Mouse (Mus musculus): Measurements from ENCODE around the gene Nhlh1. TPM values are rescaled to one million over a fixed set of nuclear protein-coding genes. Genes with fewer than 3 reads are reported as not detected.

The Nhlh1 gene
- polyA plus RNA-seq (2015; fragmentation: Nextera tagmentation; extraction: Ambion mirVana), result 3.6 and 4.8 TPM in 2 replicates

DNA sequence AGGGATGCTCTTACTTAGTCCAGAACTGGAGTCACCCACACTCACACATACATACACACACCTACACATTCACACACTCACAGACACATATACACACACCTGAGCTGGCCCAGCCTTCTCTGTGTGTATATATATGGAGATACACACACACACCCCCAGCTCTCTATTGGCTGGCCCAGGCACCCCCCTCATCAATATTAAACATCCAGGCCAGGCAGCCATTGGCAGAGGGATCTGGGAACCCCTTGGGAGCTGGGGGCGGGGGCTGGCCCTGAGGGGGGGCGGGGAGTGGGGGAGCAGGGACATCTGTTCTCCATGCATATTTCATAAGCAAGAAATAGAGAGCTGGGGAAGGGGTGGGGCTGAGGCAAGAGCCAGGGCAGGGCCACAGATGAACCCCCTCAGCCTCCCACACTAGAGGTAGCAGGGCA, at the start of gene Nhlh1:
Gene Nhlh1 (minus strand): TSS at position 83 of the 431 bp plus-strand sequence.
- Histone ChIP-seq H3K27me3 (no peaks in the 10 kb centered on the region), H3K4me1 (replicated peaks) (peaks cover 22% of the 10 kb centered on the region), H3K4me2 (peak within 1 kb of the TSS; percentile 30), H3K36me3 (no peaks in the 10 kb centered on the region), H3K9ac (no peak within 1 kb of the TSS), H3K9me3 (no peaks in the 10 kb centered on the region), H3K27ac (replicated peaks) (peak within 1 kb of the TSS; percentile 56), H3K4me3 (peak within 1 kb of the TSS; percentile 25)
- peak; percentile 71 for ATAC-seq (ENCODE audit: low FRiP score, low read depth)
- 15% methylated on average over 2 of the region's 2 CpGs for WGBS

DNA sequence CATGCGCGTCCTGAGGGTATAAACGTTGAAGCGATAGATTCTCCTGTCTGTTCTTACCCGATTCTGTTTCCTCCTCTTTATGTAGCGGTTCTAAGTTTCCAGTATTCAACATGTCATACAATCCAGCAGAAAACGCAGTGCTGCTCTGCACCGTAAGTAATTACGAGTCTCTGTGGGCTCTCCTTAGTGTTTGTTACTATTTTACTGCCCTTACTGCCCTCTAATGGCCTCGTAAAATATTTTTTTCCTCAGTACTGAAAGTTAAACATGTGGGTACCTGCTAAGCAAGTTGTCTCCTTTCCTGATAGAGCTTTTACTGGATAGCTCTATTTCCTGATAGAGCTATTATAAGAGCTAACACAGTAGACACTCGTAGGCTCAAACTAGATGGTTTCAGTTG, 47.7 kb upstream of the Nhlh1 start:
- H3K9me3 ChIP-seq, result no peaks in the 10 kb centered on the region
- H3K36me3 ChIP-seq, result peaks cover 93% of the 10 kb centered on the region
- no peaks in the 10 kb centered on the region for H3K4me1 ChIP-seq (replicated peaks)
- H3K4me2 ChIP-seq, result no peak overlapping the region
- no peaks in the 10 kb centered on the region for H3K27me3 ChIP-seq
- 75% methylated on average over 11 of the region's 11 CpGs for WGBS
- H3K27ac ChIP-seq (replicated peaks), result no peak overlapping the region
- H3K9ac ChIP-seq, result no peak overlapping the region
- no peak overlapping the region for H3K4me3 ChIP-seq
- no peak for ATAC-seq (ENCODE audit: low FRiP score, low read depth)

DNA sequence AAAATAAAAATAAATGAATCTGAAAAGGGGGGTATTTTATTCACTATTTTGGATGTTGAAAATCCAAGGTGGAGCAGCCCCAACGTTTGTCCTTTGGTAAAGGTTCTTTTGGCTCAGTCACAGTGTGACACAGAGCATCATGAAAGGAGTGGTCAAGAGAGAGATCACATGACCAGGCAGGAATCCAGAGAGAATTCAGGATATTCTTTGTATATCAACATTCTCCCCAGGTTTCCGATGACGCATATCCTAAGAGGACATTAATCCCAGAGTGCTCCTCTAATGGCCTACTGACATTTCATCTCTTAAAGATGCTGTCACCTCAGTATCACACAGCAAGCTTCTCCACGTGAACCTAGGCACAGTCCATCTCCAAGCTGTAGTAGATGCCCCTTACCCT, 46.2 kb upstream of the Nhlh1 start:
- no peak overlapping the region for H3K4me2 ChIP-seq
- no peak overlapping the region for H3K9ac ChIP-seq
- H3K27ac ChIP-seq (replicated peaks), result no peak overlapping the region
- no peaks in the 10 kb centered on the region for H3K9me3 ChIP-seq
- H3K36me3 ChIP-seq, result peaks cover 87% of the 10 kb centered on the region
- WGBS, result 86% methylated on average over 4 of the region's 4 CpGs
- H3K4me3 ChIP-seq, result no peak overlapping the region
- no peaks in the 10 kb centered on the region for H3K4me1 ChIP-seq (replicated peaks)
- no peaks in the 10 kb centered on the region for H3K27me3 ChIP-seq
- ATAC-seq (ENCODE audit: low FRiP score, low read depth), result no peak

DNA sequence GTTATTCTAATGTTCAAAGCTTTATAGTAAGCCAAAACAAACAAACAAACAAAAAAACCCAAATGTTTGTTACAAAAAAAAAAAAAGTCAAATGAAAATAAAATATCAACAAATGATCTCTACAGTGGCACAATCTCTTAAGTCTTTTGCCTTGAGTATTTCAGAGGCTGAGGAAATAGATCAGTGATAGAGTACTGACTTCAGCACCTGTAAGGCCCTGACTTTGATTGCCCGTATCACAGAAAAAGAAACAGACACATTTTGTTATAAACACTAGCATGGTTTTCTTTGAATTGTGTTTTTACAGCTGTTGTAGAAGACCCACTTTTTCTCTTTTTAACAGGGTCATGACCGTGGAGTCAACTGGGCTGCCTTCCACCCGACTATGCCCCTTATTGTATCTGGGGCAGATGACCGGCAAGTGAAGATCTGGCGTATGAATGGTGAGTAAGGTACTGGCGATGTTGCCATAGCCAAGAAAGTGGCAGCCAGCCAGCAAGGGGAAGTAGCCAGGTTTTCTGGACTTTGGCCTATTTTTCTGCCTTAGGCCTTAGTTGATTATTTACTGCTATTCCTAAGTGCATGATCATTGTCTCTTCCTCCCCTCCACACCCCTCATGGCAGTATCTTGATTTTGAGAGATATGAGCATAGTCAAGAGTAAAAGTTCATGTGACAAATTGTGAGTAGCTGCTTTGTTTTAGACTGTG, 42.1 kb upstream of the Nhlh1 start:
- no peaks in the 10 kb centered on the region for H3K9me3 ChIP-seq
- no peak overlapping the region for H3K4me2 ChIP-seq
- 70% methylated on average over 6 of the region's 6 CpGs for WGBS
- no peak overlapping the region for H3K9ac ChIP-seq
- H3K4me3 ChIP-seq, result no peak overlapping the region
- no peaks in the 10 kb centered on the region for H3K4me1 ChIP-seq (replicated peaks)
- no peak overlapping the region for H3K27ac ChIP-seq (replicated peaks)
- peaks cover 79% of the 10 kb centered on the region for H3K36me3 ChIP-seq
- no peak for ATAC-seq (ENCODE audit: low FRiP score, low read depth)
- no peaks in the 10 kb centered on the region for H3K27me3 ChIP-seq

DNA sequence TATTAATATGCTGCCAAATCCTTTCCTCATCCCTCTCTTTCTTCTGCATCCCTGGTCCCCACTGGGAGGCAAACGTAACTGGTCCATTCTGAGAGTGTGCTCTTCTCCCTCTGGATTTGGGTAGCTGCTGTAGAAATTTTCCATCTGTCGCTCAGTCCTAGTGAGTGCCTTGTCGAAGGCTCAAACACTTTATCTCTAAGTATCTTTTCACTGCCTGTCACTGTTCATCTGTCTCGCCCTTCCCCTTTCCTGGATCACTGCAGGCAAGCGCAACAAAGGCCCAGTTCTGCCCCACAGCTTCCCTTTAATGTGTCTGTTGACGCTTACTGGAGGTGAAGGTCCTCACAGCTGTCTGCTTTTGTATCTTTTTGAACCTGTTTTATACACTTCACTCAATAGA, 37.8 kb upstream of the Nhlh1 start:
- peaks cover 80% of the 10 kb centered on the region for H3K36me3 ChIP-seq
- no peak for ATAC-seq (ENCODE audit: low FRiP score, low read depth)
- H3K4me3 ChIP-seq, result no peak overlapping the region
- no peak overlapping the region for H3K4me2 ChIP-seq
- no peak overlapping the region for H3K27ac ChIP-seq (replicated peaks)
- no peaks in the 10 kb centered on the region for H3K9me3 ChIP-seq
- H3K27me3 ChIP-seq, result no peaks in the 10 kb centered on the region
- H3K9ac ChIP-seq, result no peak overlapping the region
- 39% methylated on average over 6 of the region's 6 CpGs for WGBS
- H3K4me1 ChIP-seq (replicated peaks), result no peaks in the 10 kb centered on the region

DNA sequence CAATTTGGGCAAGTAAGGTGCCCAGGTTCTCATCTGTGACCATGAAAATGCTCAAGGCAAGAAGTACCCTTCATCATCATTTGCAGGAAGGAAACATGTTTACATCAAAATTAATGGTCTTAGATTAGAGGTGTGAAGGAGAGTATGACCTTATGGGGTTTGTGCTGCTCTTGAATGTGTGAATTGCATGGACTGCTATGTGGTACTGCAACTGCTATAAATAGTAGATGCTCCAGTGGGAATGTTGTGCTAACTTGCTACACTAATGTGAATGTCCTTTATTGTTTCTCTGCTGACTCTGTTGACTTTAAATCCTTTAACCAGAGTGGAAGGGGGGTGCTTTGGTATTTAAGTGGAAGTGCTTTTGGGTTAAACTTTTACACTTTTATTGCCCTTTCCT, 36.9 kb upstream of the Nhlh1 start:
- Histone ChIP-seq H3K27me3 (no peaks in the 10 kb centered on the region), H3K9ac (no peak overlapping the region), H3K36me3 (peaks cover 79% of the 10 kb centered on the region), H3K4me1 (replicated peaks) (no peaks in the 10 kb centered on the region), H3K4me2 (no peak overlapping the region), H3K9me3 (no peaks in the 10 kb centered on the region), H3K27ac (replicated peaks) (no peak overlapping the region), H3K4me3 (no peak overlapping the region)
- no peak for ATAC-seq (ENCODE audit: low FRiP score, low read depth)

DNA sequence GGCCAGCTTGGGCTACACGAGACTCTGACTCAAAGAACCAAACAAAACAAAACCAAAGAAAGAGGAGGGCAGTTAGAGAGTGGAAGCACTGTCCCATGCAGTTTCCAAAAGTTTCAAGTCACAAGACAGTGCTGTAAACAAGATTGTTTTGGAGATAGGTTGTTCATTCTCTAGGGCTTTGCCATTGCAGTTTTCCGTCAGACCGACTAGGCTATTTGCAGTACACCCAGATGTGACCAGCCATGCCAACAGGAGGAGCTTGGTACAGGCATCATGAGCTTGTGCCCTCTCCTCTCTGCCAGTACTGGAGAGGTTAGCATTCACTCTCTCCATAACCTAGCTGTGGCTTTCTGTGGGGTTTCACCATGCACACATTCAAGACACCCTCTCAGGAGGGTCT, 36.1 kb upstream of the Nhlh1 start:
- H3K36me3 ChIP-seq, result peaks cover 83% of the 10 kb centered on the region
- no peaks in the 10 kb centered on the region for H3K27me3 ChIP-seq
- no peak overlapping the region for H3K4me3 ChIP-seq
- no peaks in the 10 kb centered on the region for H3K9me3 ChIP-seq
- H3K27ac ChIP-seq (replicated peaks), result no peak overlapping the region
- ATAC-seq (ENCODE audit: low FRiP score, low read depth), result no peak
- no peaks in the 10 kb centered on the region for H3K4me1 ChIP-seq (replicated peaks)
- no peak overlapping the region for H3K4me2 ChIP-seq
- WGBS, result 52% methylated on average over 3 of the region's 3 CpGs
- no peak overlapping the region for H3K9ac ChIP-seq

DNA sequence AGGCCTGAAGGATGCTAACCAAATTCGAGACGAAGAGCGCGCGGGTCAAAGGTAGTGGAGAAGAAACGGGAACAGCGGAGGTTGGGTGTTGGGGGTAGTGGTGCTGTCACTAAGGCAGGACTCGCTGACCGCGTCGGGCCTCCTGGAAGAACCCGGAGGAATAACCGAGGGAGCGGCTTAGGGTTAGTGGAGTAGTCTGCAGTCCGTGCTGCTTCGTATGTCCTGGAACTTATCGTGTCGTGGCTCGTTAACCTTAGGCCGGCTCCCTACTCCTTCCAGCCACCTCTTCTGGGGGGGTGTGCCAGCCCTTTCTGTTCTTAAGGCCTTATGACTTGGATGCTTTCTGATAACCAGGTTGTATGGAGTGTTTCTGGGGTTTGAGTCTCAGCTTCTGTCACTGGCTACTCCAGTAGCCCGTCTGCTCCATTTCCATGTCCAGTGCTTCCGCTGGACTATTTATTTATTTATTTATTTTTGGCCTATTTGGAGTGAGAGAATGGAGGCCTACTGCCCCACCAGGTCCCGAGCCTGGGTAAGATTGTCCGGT, 25.6 kb upstream of the Nhlh1 start:
- H3K4me2 ChIP-seq, result peak overlapping the region; percentile 64
- peak overlapping the region; percentile 79 for H3K9ac ChIP-seq
- no peak; the same call in none of the 2 replicates for ATAC-seq (ENCODE audit: low FRiP score, low read depth)
- H3K4me1 ChIP-seq (replicated peaks), result peaks cover 28% of the 10 kb centered on the region
- H3K27me3 ChIP-seq, result no peaks in the 10 kb centered on the region
- peak overlapping the region; percentile 91 for H3K27ac ChIP-seq (replicated peaks)
- peaks cover 21% of the 10 kb centered on the region for H3K36me3 ChIP-seq
- H3K4me3 ChIP-seq, result peak overlapping the region; percentile 77
- 1% methylated on average over 24 of the region's 24 CpGs for WGBS
- H3K9me3 ChIP-seq, result no peaks in the 10 kb centered on the region

DNA sequence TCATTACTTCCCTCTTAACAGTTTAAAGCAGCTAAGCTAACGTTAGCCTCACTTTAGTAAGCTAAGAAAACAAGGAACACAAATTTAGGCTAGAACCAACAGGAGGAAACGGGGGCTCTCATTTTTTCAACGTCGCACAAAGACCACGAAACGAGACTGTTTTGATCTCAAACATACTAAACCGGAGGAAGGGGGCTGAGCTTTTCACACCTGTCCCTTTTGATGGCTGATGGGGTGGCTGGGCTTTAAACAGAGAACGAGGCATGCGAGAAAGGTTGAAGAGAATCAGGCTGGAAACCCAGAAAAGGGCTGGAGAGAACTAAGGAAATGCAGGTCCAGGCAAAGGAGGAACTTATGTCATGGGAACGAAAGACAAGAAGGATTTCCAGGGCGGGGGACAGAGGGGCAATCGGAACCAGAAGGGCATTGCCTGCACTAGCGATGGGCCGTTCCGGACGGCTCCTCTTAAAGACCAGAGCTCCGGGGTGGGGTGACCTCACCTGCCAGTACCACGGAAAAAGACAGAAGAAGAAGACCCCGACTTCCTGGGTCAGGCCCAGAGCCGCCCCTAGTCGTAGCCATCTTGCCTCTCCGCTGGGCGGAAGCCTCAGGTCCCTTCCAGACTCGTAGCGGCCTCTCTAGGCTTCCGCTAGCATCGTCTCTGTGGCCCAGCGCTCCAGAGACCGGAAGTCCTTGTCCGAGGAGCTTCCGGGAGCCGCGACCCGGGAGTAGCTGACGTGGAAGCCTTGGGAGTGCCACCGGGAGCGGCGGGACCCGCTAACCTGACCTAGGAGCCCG, 24.9 kb upstream of the Nhlh1 start, which contains the start of the genes Copa and Ncstn:
Gene Copa (plus strand): TSS at position 429 of the 798 bp plus-strand sequence.
Gene Ncstn (minus strand): TSS at position 695 of the 798 bp plus-strand sequence.
- peak; percentile 98 for ATAC-seq (ENCODE audit: low FRiP score, low read depth)
- peak within 1 kb of the TSS; percentile 64 for H3K4me2 ChIP-seq
- peak within 1 kb of the TSS; percentile 77 for H3K4me3 ChIP-seq
- peaks cover 25% of the 10 kb centered on the region for H3K36me3 ChIP-seq
- H3K27me3 ChIP-seq, result no peaks in the 10 kb centered on the region
- WGBS, result under 1% methylated on average over 40 of the region's 40 CpGs
- H3K27ac ChIP-seq (replicated peaks), result peak within 1 kb of the TSS; percentile 91
- H3K9ac ChIP-seq, result peak within 1 kb of the TSS; percentile 79
- H3K4me1 ChIP-seq (replicated peaks), result peaks cover 28% of the 10 kb centered on the region
- no peaks in the 10 kb centered on the region for H3K9me3 ChIP-seq

DNA sequence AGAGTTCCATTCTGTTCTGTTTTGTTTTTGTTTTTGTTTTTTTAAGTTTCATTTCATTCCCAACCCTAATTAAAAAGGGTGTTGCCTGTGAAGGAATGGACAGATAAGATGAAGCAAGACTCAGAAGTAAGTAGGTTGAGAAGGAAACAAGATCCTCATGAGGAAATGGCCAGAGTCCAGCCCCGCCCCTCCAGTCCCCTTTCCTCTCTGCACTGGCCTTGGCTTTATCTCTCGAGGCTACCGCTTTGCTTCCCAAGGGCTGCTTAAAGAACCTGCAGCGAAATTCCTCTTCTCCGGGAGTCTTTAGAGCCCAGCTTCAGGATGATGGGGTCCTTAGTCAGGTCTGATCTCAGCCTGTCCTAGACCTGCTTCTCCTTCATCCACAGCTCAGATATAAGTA, 20.6 kb upstream of the Nhlh1 start:
- Histone ChIP-seq H3K4me1 (replicated peaks) (peaks cover 8% of the 10 kb centered on the region), H3K27ac (replicated peaks) (no peak overlapping the region), H3K4me3 (no peak overlapping the region), H3K27me3 (no peaks in the 10 kb centered on the region), H3K9me3 (no peaks in the 10 kb centered on the region), H3K4me2 (no peak overlapping the region), H3K36me3 (peaks cover 61% of the 10 kb centered on the region), H3K9ac (no peak overlapping the region)
- 80% methylated on average over 5 of the region's 5 CpGs for WGBS
- no peak for ATAC-seq (ENCODE audit: low FRiP score, low read depth)

DNA sequence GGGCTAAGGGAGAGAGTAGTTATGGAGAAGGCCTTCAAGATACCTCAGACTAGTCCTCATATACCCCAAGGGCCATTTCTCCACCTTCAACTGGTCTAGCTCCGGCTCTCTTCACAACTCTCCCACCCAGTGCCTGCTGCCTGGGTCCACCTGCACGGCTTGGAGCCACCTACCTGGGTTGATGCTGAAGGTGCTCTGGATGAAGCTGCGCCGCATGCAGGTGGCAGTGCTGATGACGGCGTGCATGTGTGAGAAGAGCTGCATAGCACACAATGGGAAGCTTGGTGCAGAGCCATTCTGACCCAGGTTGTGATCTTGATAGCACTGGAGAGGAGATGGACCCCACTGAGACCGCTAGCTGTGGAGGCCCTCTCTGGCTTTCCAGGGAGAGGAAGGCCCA, 15.2 kb upstream of the Nhlh1 start:
- H3K36me3 ChIP-seq, result peaks cover 90% of the 10 kb centered on the region
- no peaks in the 10 kb centered on the region for H3K27me3 ChIP-seq
- no peak overlapping the region for H3K9ac ChIP-seq
- 97% methylated on average over 7 of the region's 7 CpGs for WGBS
- H3K9me3 ChIP-seq, result no peaks in the 10 kb centered on the region
- no peak overlapping the region for H3K4me2 ChIP-seq
- H3K4me3 ChIP-seq, result no peak overlapping the region
- no peak for ATAC-seq (ENCODE audit: low FRiP score, low read depth)
- H3K27ac ChIP-seq (replicated peaks), result no peak overlapping the region
- H3K4me1 ChIP-seq (replicated peaks), result no peaks in the 10 kb centered on the region

DNA sequence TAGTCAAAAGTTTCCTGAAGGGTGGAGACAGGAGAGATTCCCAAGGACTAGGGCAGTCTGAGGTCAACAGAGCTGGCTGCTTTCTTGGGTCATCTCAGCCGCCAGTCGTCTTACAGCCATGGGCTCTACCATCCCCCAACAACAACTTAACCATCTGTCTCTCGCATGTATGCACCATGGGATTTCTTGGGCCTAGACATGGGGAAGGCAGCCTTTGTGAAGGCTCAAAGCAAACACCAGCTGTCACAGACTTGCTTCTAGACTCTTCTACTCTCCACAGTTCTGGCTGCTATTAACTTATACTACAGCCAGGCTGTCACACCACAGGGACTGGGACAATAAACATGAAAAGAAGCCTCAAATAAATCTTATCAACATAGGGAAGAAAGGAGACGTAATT, 14.2 kb upstream of the Nhlh1 start:
- Histone ChIP-seq H3K4me2 (no peak overlapping the region), H3K9me3 (no peaks in the 10 kb centered on the region), H3K27me3 (no peaks in the 10 kb centered on the region), H3K27ac (replicated peaks) (no peak overlapping the region), H3K9ac (no peak overlapping the region), H3K4me1 (replicated peaks) (no peaks in the 10 kb centered on the region), H3K36me3 (peaks cover 98% of the 10 kb centered on the region), H3K4me3 (no peak overlapping the region)
- 48% methylated on average over 4 of the region's 4 CpGs for WGBS
- no peak for ATAC-seq (ENCODE audit: low FRiP score, low read depth)

Measured in hindbrain, embryonic 15.5 days (tissue).